Mouse (Mus musculus): ENCODE measurements around the gene Rnd1.
A peak's percentile ranks its signal among the peaks of the same experiment; 100 is the strongest.

The Rnd1 gene

DNA sequence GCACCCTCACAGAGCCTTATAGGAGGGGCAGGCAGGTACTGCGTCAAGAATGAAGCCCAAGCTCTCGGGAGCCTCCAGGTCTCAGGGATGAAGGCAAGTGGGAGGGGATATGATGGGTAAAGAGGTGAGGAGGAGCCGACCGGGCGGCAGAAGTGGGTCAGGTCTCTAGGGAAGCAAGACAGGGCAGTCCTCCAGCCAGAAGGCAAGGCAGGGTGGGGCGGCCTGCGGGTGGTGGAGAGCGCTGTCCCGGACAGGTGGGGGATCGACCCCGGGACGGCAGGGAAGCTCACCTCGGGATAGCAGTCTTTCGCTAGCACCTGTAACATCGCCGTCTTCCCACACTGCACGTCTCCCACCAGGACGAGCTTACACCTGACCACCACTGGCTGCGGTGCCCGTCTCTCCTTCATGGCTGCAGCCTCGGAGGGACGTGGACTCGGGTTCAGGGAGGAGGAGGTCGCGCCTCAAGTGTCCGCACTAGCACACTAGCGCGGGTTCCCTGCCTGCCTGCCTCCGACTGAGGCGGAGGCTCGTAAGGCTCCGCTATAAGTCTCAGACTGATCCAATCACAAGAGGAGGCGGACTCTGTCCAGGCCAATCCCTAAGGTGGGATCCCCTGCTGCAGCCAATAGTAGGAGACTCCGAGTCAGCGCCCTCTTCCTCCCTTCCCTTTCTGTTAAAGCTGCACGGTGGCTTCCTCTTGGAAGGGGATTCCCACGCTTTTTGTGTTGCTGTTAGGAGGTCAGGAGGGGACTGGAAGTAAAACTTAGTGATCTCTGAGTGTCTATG, at the start of gene Rnd1:
Rnd1 (minus strand) TSS at position 522 of the 789 bp plus-strand sequence.
- ATAC-seq (ENCODE audit: low TSS enrichment), result peak; percentile 89

DNA sequence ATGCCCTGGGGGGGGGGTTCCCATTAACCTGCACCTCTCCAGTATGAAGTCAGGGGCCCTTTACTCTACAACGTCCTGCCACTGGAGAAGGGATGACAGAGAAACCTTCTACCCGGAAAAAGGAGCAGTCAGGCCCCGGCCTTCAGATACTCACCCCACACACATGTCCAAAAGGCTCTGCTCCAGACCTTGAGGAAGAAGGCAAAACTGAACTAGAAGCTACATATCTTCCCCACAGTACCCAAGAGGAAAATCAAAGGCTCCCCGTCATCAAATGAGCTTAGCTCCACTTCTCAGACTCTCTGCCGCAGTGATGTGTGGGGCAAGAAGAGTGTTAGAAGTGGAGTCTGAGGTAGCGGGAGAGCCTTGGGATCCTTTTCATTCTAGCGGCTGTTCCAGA, 49.5 kb upstream of the Rnd1 start:
- no peak for ATAC-seq (ENCODE audit: low TSS enrichment)

DNA sequence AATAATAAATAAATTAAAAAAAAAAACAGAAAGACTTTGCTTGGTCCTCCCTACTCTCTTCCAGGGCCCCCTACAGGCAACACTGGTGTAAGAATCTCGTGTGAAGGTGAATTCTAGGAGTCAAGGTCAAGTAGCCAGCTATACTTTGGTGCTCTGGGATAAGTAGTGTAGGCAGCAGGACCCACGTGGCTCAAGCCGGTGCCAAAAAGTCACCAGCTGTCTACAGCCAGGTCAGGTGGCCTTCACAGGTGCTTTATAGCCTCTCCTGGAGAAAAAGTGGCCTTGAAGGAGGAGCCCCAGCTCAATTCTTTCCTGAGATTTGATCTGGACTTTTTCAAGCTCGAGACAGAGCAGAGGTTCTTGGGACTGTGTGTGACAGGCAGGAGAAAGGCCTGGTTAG, 48.8 kb upstream of the Rnd1 start:
- no peak for ATAC-seq (ENCODE audit: low TSS enrichment)

DNA sequence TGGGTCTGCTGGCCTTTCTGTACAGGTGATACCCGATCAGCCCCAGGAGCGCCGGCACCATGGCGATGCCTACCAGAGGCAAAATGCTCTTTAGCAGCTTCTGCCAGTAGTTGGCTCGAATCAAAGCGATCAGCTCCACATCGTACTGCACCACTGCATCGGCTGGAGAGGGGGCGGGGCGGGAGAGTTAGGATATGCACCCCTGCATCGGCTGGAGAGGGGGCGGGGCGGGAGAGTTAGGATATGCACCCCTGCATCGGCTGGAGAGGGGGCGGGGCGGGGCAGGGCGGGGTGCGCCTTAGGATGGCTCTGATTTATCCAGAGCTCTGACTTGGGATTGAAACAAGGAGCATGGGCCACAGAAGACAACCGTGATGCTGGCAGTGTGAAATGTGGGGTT, 47.2 kb upstream of the Rnd1 start:
- no peak for ATAC-seq (ENCODE audit: low TSS enrichment)

DNA sequence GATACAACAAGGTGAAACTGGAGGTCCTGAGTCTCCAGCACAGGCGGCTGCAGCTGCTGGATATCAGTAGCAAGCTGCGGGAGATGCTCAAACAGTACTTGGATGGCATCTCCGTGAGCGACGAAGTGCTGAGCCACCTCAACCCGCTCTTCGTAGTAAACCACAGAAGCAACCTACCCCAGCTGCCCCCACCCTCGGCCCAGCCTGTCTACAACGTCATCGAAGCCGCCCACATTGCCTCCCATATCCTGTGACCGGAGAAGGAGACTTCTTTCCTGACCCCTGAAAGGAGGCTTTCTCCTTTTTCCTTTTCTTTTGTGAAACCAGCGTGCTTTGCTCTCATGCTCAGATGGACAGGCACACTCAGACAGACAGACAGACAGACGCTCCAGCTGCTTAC, 45.6 kb upstream of the Rnd1 start:
- ATAC-seq (ENCODE audit: low TSS enrichment), result no peak

DNA sequence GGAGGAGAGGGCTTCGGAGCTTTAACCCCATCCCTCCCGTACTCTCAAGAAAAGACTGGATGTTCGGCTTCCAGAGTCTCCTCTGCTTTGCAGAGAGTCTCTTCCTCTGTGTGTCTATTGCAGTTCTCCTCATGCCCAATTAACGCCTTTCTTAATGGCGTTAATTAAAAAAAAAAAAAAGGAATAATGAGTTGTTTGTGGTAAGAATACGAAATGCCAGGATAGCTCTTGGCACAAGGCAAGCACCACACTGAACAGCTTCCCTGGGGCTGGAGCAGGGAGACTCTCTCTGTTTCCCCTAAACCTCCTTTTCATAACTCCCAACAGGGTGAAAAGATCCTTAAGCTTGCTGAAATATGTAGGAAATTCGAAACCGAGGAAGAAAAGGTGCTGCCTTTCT, 44.9 kb upstream of the Rnd1 start:
- no peak for ATAC-seq (ENCODE audit: low TSS enrichment)

DNA sequence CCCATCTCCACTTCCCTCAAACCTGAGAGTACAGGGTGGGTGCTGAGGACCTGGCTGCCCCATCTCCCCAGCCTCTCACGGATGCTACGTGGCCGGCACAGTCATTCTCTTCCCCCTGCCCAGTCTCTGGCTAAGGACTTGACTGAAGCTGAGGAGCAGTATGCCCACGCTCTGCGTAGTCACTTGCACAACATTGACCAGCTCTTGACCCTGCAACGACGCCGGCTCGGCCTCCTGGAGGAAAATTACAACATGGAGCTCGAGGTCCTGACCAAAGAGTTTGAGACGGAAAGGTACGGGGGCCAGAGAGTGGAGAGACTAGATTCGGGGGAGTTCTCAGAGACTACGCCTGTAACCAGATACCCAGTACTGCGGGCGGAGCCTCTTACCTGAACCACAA, 40.0 kb upstream of the Rnd1 start:
- ATAC-seq (ENCODE audit: low TSS enrichment), result no peak

DNA sequence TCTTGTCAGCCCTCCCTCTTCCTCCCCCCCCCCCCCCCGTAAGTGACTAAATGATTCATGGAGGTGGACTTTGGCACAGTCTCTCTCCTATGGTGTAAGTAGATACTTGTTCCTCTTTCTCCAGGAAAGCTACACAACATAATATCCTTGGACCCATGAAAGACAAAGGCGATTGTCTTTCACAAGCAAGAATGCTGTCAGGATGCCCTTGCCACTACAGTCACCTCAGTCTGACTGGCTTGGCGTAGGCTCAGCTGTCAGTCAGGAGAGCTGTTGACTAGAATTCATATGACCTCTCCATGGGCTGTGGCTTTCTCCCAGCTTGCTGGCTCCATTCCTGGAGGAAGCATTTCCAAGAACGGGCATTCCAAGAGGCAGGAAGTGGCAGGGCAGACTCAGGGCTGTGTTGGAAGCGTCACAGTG, 37.0 kb upstream of the Rnd1 start:
- ATAC-seq (ENCODE audit: low TSS enrichment), result no peak

DNA sequence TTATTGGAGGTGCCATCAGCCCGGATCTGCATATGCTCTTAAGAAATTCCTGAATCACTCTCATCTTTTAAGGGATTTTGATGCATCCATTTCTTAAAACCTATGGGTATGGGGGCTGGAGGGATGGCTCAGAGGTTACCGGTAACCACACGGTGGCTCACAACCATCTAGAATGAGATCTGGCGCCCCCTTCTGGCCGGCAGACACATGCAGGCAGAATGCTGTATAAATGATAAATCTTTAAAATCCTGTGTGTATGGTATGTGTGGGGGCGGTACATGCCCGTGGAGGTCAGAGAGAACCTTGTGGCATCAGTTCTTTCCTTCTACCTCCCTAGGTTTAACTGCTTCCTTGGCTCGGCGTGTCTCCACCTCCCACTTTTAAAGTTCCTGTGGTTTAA, 33.2 kb upstream of the Rnd1 start:
- ATAC-seq (ENCODE audit: low TSS enrichment), result peak; percentile 46; the same call in 1 of the 2 replicates

DNA sequence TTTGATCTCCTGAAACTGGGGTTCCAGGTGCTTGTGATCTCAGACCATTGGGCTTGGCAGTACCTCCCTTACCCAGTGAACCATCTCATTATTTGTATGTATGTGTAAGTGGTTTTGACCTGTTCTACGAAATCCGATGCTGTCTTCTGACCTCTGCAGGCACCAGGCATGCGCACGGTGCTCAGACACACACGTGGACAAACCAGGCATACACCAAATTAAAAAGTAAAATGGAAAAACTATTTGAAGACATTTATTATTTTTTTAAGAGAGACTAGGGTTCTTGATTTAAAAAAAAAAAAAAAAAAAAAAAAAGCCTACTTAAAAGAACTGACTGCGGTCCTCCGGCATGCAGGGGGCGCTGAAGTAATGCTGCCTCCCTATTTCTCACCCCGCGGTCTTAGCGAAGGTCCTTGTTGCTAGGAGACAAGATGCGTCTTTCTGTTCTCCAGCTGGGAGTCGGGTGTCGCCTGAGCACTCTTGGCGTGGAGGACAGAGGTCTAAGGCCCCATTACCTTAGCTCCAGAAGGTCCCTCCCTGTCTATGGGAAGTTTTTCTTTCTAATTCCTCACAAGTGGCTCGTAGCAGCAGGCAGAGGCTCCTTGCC, 30.6 kb upstream of the Rnd1 start, which contains the start of gene Ccdc65:
Ccdc65 (plus strand) TSS at position 442 of the 607 bp plus-strand sequence.
- ATAC-seq (ENCODE audit: low TSS enrichment), result peak; percentile 93

DNA sequence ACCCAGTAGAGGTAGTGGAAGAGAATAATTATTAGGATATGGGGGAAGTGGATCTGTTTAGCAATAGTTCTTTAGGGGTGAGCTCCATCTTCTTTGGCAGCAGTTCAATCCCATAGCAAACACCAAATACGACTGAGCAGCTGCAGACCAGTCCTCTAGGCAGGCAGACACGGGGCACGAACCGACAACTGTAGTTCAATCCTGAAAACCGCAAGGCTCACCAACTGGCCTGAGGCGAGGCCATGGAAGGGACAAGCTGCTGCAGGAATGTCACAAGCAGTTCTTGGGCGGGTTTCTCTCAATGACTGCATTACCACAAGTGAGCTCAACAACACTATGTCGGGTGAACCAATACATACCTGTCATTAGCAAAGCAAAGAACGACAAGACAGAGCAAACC, 27.1 kb upstream of the Rnd1 start:
- ATAC-seq (ENCODE audit: low TSS enrichment), result no peak

DNA sequence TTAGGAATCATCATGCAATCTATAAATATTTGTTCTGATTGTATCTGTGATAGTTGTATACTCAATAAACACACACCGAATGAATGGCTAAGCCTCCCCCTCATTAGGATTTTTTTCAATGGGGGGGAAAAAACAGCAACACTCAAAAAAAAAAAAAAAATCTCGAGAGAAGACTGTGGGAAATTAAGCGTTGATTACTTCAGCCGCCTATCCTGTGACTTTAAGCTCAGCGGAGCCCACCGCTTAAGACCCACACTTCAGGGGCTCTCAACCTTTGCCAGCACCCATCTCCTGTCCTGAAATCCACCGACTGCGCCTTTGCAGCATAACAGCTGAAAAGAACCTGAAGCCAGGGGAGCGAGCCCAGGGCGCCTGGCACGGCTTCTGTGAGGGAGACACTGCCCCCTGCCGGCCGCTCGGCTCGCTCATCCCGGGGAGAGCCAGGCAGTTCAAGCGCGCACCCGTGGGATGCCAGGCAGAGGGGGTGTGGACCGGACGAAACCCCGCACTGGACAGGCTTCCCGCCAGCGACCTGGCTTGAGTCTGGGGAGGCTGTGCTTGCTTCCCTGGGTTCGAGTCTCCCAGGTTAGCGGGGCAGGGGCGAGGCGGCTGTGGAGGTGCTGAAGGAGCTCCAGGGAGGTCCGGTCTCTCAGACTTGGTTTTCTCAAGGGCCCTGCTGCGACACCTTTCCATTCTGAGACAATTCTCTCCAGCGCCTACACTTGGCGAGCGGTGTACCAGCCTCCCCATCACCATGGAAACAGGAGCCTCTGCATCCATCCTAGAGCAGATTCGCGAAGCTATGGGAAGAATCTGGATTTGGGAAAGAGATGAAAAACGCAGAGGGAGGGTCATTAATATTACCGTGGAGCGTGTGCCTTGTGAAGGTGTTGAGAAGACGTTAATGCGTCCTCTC, 22.2 kb upstream of the Rnd1 start:
- peak; percentile 96 for ATAC-seq (ENCODE audit: low TSS enrichment)

DNA sequence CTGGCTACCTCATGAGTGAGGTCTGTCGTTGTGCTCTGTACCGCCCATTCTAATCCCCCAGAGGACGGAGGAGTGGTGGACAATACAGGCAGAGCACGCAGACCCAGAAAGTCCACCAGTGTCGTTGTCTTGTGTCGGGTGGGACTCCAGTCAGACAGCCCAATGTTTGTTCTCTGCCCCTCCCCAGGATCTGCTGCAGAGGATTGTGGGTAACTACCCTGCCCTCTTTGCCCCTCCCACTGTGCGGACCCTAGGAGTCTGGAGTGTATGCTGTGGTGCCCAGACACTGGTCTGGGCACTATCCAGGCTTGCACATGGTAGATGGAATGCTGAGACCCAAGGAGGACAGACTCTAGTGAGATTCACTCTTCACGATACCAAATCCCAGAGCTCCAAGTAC, 19.0 kb upstream of the Rnd1 start:
- ATAC-seq (ENCODE audit: low TSS enrichment), result no peak

DNA sequence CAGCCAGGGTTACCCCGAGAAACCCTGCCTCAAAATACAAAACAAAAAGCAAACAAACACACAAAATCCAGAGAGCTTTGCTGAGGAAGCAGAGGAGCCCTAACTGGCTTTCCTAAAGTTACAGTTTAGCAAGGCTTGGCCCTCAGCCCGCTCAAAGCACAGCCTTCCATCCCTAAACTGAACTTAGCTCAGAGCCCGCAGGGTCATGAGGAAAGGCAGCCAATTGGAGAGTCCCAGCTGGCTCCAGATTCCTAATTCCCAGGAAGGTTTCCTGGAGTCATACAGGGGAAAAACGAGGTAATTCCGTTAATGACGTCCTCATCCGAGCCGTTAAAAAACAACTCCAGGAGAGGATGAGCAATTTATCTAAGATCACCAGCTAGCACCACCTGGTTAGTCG, 18.5 kb upstream of the Rnd1 start:
- ATAC-seq (ENCODE audit: low TSS enrichment), result no peak

DNA sequence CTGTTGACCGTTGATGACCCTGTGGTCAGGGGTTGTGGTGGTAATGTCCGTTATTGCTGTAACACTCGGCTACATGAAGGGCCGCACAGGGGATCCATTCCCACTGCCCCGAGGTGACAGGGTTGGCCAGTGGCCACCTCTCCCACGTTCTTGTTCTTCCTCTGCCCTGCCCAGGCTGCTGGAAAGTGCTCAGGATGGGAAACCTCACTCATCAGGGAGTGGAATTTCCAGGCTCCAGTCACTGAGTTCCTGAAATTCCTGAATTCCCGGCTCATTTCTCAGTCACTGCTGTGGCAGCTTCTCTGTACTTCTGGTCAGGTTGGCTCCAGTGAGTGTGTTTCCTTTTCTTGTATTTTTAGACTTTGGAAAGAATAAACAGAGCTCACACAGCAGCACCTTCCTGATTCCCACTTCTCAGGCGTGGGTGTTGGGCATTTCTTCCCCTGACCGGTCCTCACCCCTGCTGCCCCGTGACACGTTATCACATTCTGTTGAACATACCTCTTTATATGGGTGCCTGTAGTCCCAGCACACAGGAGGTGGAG, 15.0 kb upstream of the Rnd1 start:
- ATAC-seq (ENCODE audit: low TSS enrichment), result no peak

DNA sequence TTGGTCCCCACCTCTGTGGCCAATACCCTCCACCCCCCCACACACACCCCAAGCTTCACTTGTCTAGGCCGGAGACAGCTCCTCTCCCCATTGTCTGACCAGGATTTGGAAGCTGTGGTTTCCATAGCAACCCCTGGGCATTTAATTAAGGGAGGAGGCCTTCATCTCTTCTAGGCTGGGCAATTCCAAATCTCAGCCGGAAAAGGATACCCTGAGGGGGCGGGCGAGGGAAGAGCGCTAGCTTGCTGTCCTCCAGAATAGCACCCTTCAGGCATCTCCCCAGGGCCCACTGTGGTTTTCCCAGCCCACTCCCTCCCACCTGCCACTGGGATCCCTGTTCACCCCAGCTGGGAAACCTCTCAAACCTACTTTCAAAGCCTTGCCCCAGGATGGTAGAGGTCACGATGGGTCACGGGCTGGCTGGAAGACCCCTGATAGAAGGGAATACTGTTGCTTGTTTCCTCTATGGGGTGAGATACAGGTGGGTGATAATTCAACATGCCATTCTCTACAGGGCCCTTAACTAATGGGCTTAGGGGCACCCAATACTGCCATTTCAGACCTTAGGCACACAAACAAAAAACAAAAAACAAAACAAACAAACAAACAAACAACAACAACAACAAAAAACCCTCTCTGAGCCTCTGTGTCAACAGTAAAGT, 14.4 kb upstream of the Rnd1 start:
- ATAC-seq (ENCODE audit: low TSS enrichment), result peak; percentile 42; the same call in 1 of the 2 replicates

DNA sequence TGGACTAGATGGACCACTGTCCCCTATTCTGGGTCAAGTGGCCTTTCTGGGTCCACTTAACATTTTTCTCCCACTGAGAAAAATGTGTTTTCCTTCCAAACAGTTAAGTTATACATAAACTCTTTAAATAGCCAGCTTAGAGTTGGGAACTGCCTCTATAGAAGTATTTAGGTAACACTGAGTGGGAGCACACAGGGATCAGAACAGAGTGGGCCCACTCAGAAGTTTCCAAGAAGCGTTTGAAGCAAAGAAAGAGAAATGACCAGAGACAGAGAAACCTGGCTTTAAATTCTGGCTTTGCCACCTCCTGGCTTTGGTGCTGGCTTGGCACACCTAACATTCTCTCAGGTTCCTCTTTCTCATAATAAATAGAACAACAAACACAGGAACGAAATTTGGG, 12.4 kb upstream of the Rnd1 start:
- ATAC-seq (ENCODE audit: low TSS enrichment), result peak; percentile 79; the same call in 1 of the 2 replicates

DNA sequence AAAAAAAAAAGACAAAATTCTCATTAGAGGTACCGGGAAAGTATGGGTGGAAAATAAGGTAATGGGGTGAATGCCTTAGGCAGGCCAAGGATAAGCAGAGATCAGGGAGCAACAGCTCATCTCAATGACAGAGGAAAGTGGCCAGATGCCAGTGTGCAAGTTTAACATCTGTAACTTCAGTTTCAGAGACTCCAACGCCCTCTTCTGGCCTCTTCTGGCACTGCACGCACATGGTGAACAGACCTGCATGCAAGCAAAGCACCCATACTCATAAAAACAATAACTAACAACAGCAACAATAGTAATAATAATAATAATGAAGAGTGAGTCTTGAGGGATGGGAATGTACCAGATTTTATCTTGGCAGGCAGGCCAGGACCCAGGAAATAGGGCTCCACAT, 8.7 kb upstream of the Rnd1 start:
- no peak for ATAC-seq (ENCODE audit: low TSS enrichment)

DNA sequence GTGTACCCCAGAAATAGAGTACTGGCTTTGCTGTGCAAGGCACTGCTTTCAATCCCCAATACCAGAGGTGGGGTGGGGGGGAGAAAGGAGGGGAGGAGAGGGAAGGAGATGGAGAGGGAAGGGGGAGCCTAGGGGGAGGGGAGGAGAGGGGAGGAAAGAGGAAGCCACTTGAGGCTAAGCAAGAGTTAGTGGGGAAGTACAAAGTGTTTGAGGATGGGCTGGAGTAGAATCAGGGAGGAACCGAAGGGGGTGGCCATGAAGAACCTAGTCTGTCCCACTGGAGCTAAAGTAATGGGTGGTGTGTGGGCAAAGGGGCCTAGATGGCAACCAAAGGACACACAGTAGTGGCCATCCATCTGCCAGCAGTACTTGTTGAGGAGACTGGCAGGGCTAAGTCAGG, 6.5 kb upstream of the Rnd1 start:
- ATAC-seq (ENCODE audit: low TSS enrichment), result no peak

DNA sequence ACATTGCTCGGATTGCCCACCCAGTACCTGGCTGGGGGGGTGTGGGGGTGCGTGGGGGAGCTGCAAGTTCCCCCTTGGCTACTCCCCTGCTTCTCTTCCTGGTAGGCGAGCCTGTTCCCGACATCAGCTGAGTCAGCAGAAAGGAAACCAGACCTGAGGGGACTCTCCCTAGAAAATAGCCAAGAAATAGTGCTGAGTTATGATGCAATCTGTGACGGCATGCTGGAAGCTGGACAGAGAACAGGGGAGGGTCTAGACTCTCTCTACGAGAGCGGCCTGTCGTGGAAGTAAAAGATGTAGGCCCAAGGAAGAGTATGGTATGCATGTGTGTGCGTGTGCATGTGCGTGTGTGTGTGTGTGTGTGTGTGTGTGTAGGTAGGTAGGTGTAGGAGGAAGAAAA, 5.9 kb upstream of the Rnd1 start:
- no peak for ATAC-seq (ENCODE audit: low TSS enrichment)

DNA sequence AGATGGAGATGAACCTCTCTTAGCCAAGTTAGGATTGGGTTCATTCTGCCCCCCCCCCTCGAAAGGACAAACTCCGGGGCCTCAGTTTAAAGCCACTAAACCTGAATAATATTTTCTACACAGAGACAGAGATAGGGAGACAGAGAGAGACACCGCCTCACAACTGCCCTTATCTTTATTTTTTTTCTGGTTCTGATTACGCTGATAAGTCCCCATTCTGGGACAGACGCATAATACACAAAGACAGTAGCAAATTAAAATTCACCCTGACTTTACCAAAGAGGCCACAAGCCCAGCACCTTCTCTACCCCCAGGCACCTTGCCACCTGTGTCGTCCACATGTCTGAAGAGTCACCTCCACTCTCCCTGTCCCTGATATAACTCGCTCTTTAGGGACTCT, 4.4 kb upstream of the Rnd1 start:
- no peak for ATAC-seq (ENCODE audit: low TSS enrichment)

DNA sequence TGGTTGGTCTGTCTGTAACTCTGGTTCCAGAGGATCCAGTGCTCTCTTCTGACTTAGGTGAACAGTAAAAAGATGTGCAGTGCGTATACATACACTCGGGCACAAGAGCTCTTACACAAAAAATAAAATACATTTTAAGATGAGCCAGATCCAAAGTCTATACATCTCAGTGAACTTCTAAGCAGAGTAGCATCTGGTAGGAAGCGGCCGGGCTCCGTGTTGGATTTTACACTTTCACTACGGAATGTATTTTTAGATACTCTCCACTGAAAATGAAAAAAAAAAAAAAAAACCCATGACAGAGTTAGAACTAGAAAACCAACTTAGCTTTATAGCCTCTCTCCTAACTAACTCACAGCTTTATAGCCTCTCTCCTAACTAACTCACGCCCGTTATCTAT, 3.4 kb upstream of the Rnd1 start:
- ATAC-seq (ENCODE audit: low TSS enrichment), result peak; percentile 24; the same call in 1 of the 2 replicates

All from frontal cortex, adult (tissue).